Mouse (Mus musculus) thymus, adult 2 months (tissue): Measurements from ENCODE around the gene Pgpep1.

Experiments used
- CTCF ChIP-seq: fragments of 200-500 bp; IDR thresholded peaks from 2 replicates; pipeline ENCODE4 v1.5.1; 2012; ENCODE audit warnings: mild to moderate bottlenecking, control low read depth, low read length, moderate library complexity, borderline replicate concordance; ENCODE audit not compliant: control insufficient read depth, poor library complexity, insufficient read depth; ENCODE audit errors: extremely low read depth
- POLR2A ChIP-seq: fragments of 200-500 bp; IDR thresholded peaks from 2 replicates; pipeline ENCODE4 v1.6.1; 2012; ENCODE audit warnings: mild to moderate bottlenecking, low read length, control low read depth, moderate library complexity; ENCODE audit not compliant: control insufficient read depth, poor library complexity, insufficient read depth; ENCODE audit errors: extremely low read depth

GRCm38 (mm10) chr8:70675336-70675735 is 15.1 kb upstream of the Pgpep1 start:
- TF ChIP-seq CTCF (no peak), POLR2A (no peak)
